10 mouse cellular contexts compared by ENCODE assay signal in genomic region chr10:93391296-93391695, GRCm38 (mm10).
DNase-seq lines count a peak whose midpoint lies in the region; ATAC-seq lines count a peak whose summit lies in the region.
"Had no signal": no experiment of that assay in that cellular context is flagged by ENCODE, and none has a peak within 500 bp of the region (broad histone marks: within the 10 kb centered on the region; RNA-seq: fewer than 3 reads in every experiment).

No protein-coding gene starts in this region.

- 41% methylated on average over 5 of the region's 5 CpGs for WGBS in heart, embryonic 12.5 days
- WGBS in limb, embryonic 15.5 days: 63% methylated on average over 5 of the region's 5 CpGs

- peaks cover 8% of the 10 kb centered on the region; the same call in 1 of the 2 replicates for H3K4me1 ChIP-seq in heart, embryonic 12.5 days (replicated peaks)
- H3K4me1 ChIP-seq in limb, embryonic 15.5 days: no peaks in the 10 kb centered on the region

- ATAC-seq in heart, embryonic 12.5 days (ENCODE audit: insufficient number of reproducible peaks, low FRiP score): peak; percentile 55; the same call in 1 of the 2 replicates
- no peak for ATAC-seq in limb, embryonic 15.5 days (ENCODE audit: insufficient number of reproducible peaks, low FRiP score, low TSS enrichment, low read depth)

- H3K27ac ChIP-seq in heart, embryonic 12.5 days (ENCODE audit: poor library complexity, severe bottlenecking): peak overlapping the region; percentile 73
- H3K27ac ChIP-seq in limb, embryonic 15.5 days: 0 out of 2 replicates have a peak overlapping the region, but pooled peaks have one; percentile 38
- H3K27ac ChIP-seq: embryonic facial prominence, embryonic 13.5 days; macrophage had no signal

- no peaks in the 10 kb centered on the region for H3K36me3 ChIP-seq in heart, embryonic 12.5 days
- H3K36me3 ChIP-seq in limb, embryonic 15.5 days: no peaks in the 10 kb centered on the region
- H3K36me3 ChIP-seq: embryonic facial prominence, embryonic 13.5 days had no signal

- H3K9me3 ChIP-seq in heart, embryonic 12.5 days (replicated peaks): no peaks in the 10 kb centered on the region
- H3K9me3 ChIP-seq in limb, embryonic 15.5 days: no peaks in the 10 kb centered on the region
- H3K9me3 ChIP-seq: embryonic facial prominence, embryonic 13.5 days had no signal

- H3K9ac ChIP-seq in heart, embryonic 12.5 days: no peak overlapping the region
- no peak overlapping the region for H3K9ac ChIP-seq in limb, embryonic 15.5 days
- H3K9ac ChIP-seq: embryonic facial prominence, embryonic 13.5 days had no signal

- H3K27me3 ChIP-seq in heart, embryonic 12.5 days (replicated peaks): no peaks in the 10 kb centered on the region
- no peaks in the 10 kb centered on the region for H3K27me3 ChIP-seq in limb, embryonic 15.5 days
- H3K27me3 ChIP-seq: embryonic facial prominence, embryonic 13.5 days had no signal

- no peak overlapping the region for H3K4me3 ChIP-seq in heart, embryonic 12.5 days
- H3K4me3 ChIP-seq in limb, embryonic 15.5 days: no peak overlapping the region
- H3K4me3 ChIP-seq: embryonic facial prominence, embryonic 13.5 days had no signal

- DNase-seq in 3134 (ENCODE audit: extremely low read depth, insufficient read length, low spot score) (peak; percentile 18), MN1 (ENCODE audit: low spot score) (peak; percentile 32)
- DNase-seq in thymus, postnatal 25 days: no peak
- no peak for DNase-seq in ovary, postnatal 14 days (ENCODE audit: low spot score)
- no peak for DNase-seq in ovary, adult 18-20 months (ENCODE audit: low spot score)
- DNase-seq in urinary bladder, postnatal 10 days (ENCODE audit: low spot score): no peak

- H3K4me2 ChIP-seq in heart, embryonic 12.5 days: no peak overlapping the region
- H3K4me2 ChIP-seq in limb, embryonic 15.5 days: no peak overlapping the region
- H3K4me2 ChIP-seq: embryonic facial prominence, embryonic 13.5 days had no signal

Comparison
In these comparisons a context has a peak if more than half of its experiments do, and no peak if none do; other contexts are left out.
1. DNase-seq: peak in 3134 (single experiment) and MN1 (single experiment); none in thymus, postnatal 25 days (single experiment), ovary, postnatal 14 days (single experiment), ovary, adult 18-20 months (single experiment) and urinary bladder, postnatal 10 days (single experiment).